ENCODE assay signal across 19 mouse cellular contexts in genomic region chr7:58873676-58874075, GRCm38 (mm10).
A peak's percentile ranks its signal among the peaks of the same experiment; 100 is the strongest.
DNase-seq lines count a peak whose midpoint lies in the region; ATAC-seq lines count a peak whose summit lies in the region.
"Had no signal": no experiment of that assay in that cellular context is flagged by ENCODE, and none has a peak within 500 bp of the region (broad histone marks: within the 10 kb centered on the region; RNA-seq: fewer than 3 reads in every experiment).

No protein-coding gene starts in this region.

- no peaks in the 10 kb centered on the region for H3K4me1 ChIP-seq in heart, embryonic 10.5 days
- no peaks in the 10 kb centered on the region for H3K4me1 ChIP-seq in midbrain, embryonic 11.5 days (ENCODE audit: control insufficient read depth, insufficient read depth, low read length)
- H3K4me1 ChIP-seq in midbrain, embryonic 10.5 days = no peaks in the 10 kb centered on the region

- no peaks in the 10 kb centered on the region for H3K27me3 ChIP-seq in heart, embryonic 10.5 days (ENCODE audit: insufficient read depth, poor library complexity, severe bottlenecking)
- no peaks in the 10 kb centered on the region for H3K27me3 ChIP-seq in midbrain, embryonic 11.5 days (ENCODE audit: control insufficient read depth, insufficient read depth, low read length)
- no peaks in the 10 kb centered on the region for H3K27me3 ChIP-seq in midbrain, embryonic 10.5 days (ENCODE audit: low read depth, poor library complexity, severe bottlenecking)
- H3K27me3 ChIP-seq: CH12.LX, Patski had no signal

- no peak overlapping the region for H3K4me3 ChIP-seq in heart, embryonic 10.5 days
- H3K4me3 ChIP-seq in midbrain, embryonic 11.5 days (ENCODE audit: low read depth, low read length) = no peak overlapping the region
- no peak overlapping the region for H3K4me3 ChIP-seq in midbrain, embryonic 10.5 days

- no peaks in the 10 kb centered on the region for H3K9me3 ChIP-seq in heart, embryonic 10.5 days
- no peaks in the 10 kb centered on the region for H3K9me3 ChIP-seq in midbrain, embryonic 11.5 days (ENCODE audit: control insufficient read depth, low read length)
- H3K9me3 ChIP-seq in midbrain, embryonic 10.5 days (replicated peaks) = no peaks in the 10 kb centered on the region

- no peak for ATAC-seq in midbrain, embryonic 11.5 days (ENCODE audit: low FRiP score)
- ATAC-seq: activated CD4-positive, CD25-positive, alpha-beta regulatory T cell, adult 4 months; CD4-positive, CD25-positive, alpha-beta regulatory T cell, adult 4 months; Patski had no signal

- DNase-seq in heart, adult 11 months = peak; percentile 60
- DNase-seq in heart, embryonic 10.5 days (ENCODE audit: low spot score) = no peak
- peak; percentile 67 for DNase-seq in midbrain, embryonic 11.5 days (ENCODE audit: low spot score, missing footprints)
- no peak for DNase-seq in midbrain, embryonic 10.5 days (ENCODE audit: low spot score)
- DNase-seq: adrenal gland, adult 2 months; adrenal gland, adult 8-10 months; adrenal gland, postnatal 10 days; adrenal gland, postnatal 14 days; adrenal gland, postnatal 25 days; adrenal gland, postnatal 36 days; B cell, adult 2 months; cerebellum, adult 11 months; cerebellum, adult 11-12 months; cerebellum, adult 18-20 months had no signal

- H3K27ac ChIP-seq in heart, embryonic 10.5 days = no peak overlapping the region
- no peak overlapping the region for H3K27ac ChIP-seq in midbrain, embryonic 11.5 days (ENCODE audit: low read depth, low read length)
- H3K27ac ChIP-seq in midbrain, embryonic 10.5 days (replicated peaks) = no peak overlapping the region

- no peak overlapping the region for H3K4me2 ChIP-seq in midbrain, embryonic 11.5 days

- H3K36me3 ChIP-seq in heart, embryonic 10.5 days = no peaks in the 10 kb centered on the region
- H3K36me3 ChIP-seq in midbrain, embryonic 11.5 days (ENCODE audit: control insufficient read depth, insufficient read depth, low read length) = no peaks in the 10 kb centered on the region
- no peaks in the 10 kb centered on the region for H3K36me3 ChIP-seq in midbrain, embryonic 10.5 days
- H3K36me3 ChIP-seq: G1E had no signal

- H3K9ac ChIP-seq in midbrain, embryonic 11.5 days (ENCODE audit: low read length) = no peak overlapping the region

- 83% methylated on average over 1 of the region's 1 CpGs for WGBS in heart, embryonic 10.5 days
- 97% methylated on average over 1 of the region's 1 CpGs for WGBS in midbrain, embryonic 11.5 days
- 92% methylated on average over 1 of the region's 1 CpGs for WGBS in midbrain, embryonic 10.5 days

Comparison
In these comparisons a context has a peak if more than half of its experiments do, and no peak if none do; other contexts are left out.
1. DNase-seq: peak in heart, adult 11 months (single experiment) and midbrain, embryonic 11.5 days (single experiment); none in heart, embryonic 10.5 days (single experiment) and midbrain, embryonic 10.5 days (single experiment).